Mouse (Mus musculus) fibroblast of lung, adult 2 months (primary cell): ENCODE results near the gene Drap1.
"Not testable (repeated sequence)": the region's sequence is repeated elsewhere in the genome, so short reads cannot be mapped to it uniquely, and the experiment has no call there.

Experiments
- DNase-seq: peaks from one replicate; pipeline ENCODE4 v3.0.0-alpha.2; 2011; ENCODE audit warnings: low read depth

The Drap1 gene

GRCm38 (mm10) chr19:5419630-5420029 lies 5.1 kb downstream of the Drap1 start:
- no peak for DNase-seq

GRCm38 (mm10) chr19:5418750-5419466 lies 5.9 kb downstream of the Drap1 start:
- DNase-seq = no peak

- no peak for DNase-seq
Observed at GRCm38 (mm10) chr19:5414534-5414957, 10.2 kb downstream of the Drap1 start.

GRCm38 (mm10) chr19:5413840-5414239 lies 10.9 kb downstream of the Drap1 start:
- no peak for DNase-seq

- no peak for DNase-seq
Observed at GRCm38 (mm10) chr19:5411961-5412360, 12.8 kb downstream of the Drap1 start.

GRCm38 (mm10) chr19:5410641-5411040 lies 14.1 kb downstream of the Drap1 start:
- DNase-seq = no peak

GRCm38 (mm10) chr19:5409068-5409467 lies 15.7 kb downstream of the Drap1 start:
- no peak for DNase-seq

- no peak for DNase-seq
Observed at GRCm38 (mm10) chr19:5408057-5409001, 16.4 kb downstream of the Drap1 start.

- DNase-seq = no peak
Observed at GRCm38 (mm10) chr19:5407133-5407532, 17.6 kb downstream of the Drap1 start.

- DNase-seq = not testable (repeated sequence)
Observed at GRCm38 (mm10) chr19:5406531-5407126, 18.1 kb downstream of the Drap1 start.

GRCm38 (mm10) chr19:5405924-5406323 lies 18.9 kb downstream of the Drap1 start:
- no peak for DNase-seq

GRCm38 (mm10) chr19:5402293-5402692 lies 22.5 kb downstream of the Drap1 start, which contains the start of gene Tsga10ip:
Gene Tsga10ip (minus strand): TSS chr19:5402526.
- DNase-seq = no peak

GRCm38 (mm10) chr19:5401073-5401472 lies 23.7 kb downstream of the Drap1 start:
- not testable (repeated sequence) for DNase-seq

- no peak for DNase-seq
Observed at GRCm38 (mm10) chr19:5395371-5395770, 29.4 kb downstream of the Drap1 start.

GRCm38 (mm10) chr19:5394168-5394567 lies 30.6 kb downstream of the Drap1 start:
- no peak for DNase-seq

- no peak for DNase-seq
Observed at GRCm38 (mm10) chr19:5392892-5393291, 31.9 kb downstream of the Drap1 start.

- DNase-seq = no peak
Observed at GRCm38 (mm10) chr19:5390416-5390815, 34.4 kb downstream of the Drap1 start.

- no peak for DNase-seq
Observed at GRCm38 (mm10) chr19:5389647-5390046, 35.1 kb downstream of the Drap1 start.

- peak; percentile 90 for DNase-seq
Observed at GRCm38 (mm10) chr19:5388588-5389242, 36.1 kb downstream of the Drap1 start, which contains the start of gene Sart1. Gene Sart1 (minus strand): TSS chr19:5388703.

- no peak for DNase-seq
Observed at GRCm38 (mm10) chr19:5388011-5388441, 36.8 kb downstream of the Drap1 start.

GRCm38 (mm10) chr19:5384715-5385114 lies 40.1 kb downstream of the Drap1 start:
- DNase-seq = no peak

- DNase-seq = no peak
Observed at GRCm38 (mm10) chr19:5383326-5383725, 41.5 kb downstream of the Drap1 start.
